Mouse (Mus musculus) hindbrain, embryonic 10.5 days (tissue): ENCODE measurements around the gene Scfd2. TPM values are rescaled to one million over a fixed set of nuclear protein-coding genes. Genes with fewer than 3 reads are reported as not detected.

Experiments
- DNase-seq: peaks from one replicate; pipeline ENCODE4 v3.0.0-alpha.2; 2017; ENCODE audit warnings: low spot score
- H3K27ac ChIP-seq: fragments of 300-500 bp; sonication (generic); 2 replicates; pipeline ENCODE4 v1.5.1; 2016; ENCODE audit warnings: mild to moderate bottlenecking, moderate library complexity
- H3K27me3 ChIP-seq: fragments of 300-500 bp; sonication (generic); 2 replicates; pipeline ENCODE4 v1.6.1; 2016; ENCODE audit warnings: mild to moderate bottlenecking; ENCODE audit not compliant: poor library complexity, insufficient read depth, severe bottlenecking
- H3K36me3 ChIP-seq: fragments of 300-500 bp; sonication (generic); 2 replicates; pipeline ENCODE4 v1.6.1; 2016; ENCODE audit warnings: mild to moderate bottlenecking, moderate library complexity
- H3K4me1 ChIP-seq: fragments of 300-500 bp; sonication (generic); replicated peaks from 2 replicates; pipeline ENCODE4 v1.6.1; 2016; ENCODE audit warnings: mild to moderate bottlenecking
- H3K4me3 ChIP-seq: fragments of 300-500 bp; sonication (generic); 2 replicates; pipeline ENCODE4 v1.5.1; 2016; ENCODE audit warnings: mild to moderate bottlenecking, moderate library complexity
- H3K9me3 ChIP-seq: fragments of 300-500 bp; sonication (generic); 2 replicates; pipeline ENCODE4 v1.6.1; 2016; ENCODE audit warnings: mild to moderate bottlenecking, moderate library complexity
- WGBS: fragments of 180-500 bp; shearing (Covaris S2); methylation state at CpG from one replicate; pipeline ENCODE4 v1.1.7; 2016; 5-methylcytosine and 5-hydroxymethylcytosine counted together
- polyA plus RNA-seq: library from polyadenylated mRNA; unstranded; fragments of >200 nt; fragmentation: Nextera tagmentation; extraction: Ambion mirVana; gene quantifications from 2 replicates; pipeline ENCODE4 v1.2.1, GENCODE M21; 2016

The Scfd2 gene
- polyA plus RNA-seq, 1 experiment from 2014 or later: 19.7 TPM

DNA sequence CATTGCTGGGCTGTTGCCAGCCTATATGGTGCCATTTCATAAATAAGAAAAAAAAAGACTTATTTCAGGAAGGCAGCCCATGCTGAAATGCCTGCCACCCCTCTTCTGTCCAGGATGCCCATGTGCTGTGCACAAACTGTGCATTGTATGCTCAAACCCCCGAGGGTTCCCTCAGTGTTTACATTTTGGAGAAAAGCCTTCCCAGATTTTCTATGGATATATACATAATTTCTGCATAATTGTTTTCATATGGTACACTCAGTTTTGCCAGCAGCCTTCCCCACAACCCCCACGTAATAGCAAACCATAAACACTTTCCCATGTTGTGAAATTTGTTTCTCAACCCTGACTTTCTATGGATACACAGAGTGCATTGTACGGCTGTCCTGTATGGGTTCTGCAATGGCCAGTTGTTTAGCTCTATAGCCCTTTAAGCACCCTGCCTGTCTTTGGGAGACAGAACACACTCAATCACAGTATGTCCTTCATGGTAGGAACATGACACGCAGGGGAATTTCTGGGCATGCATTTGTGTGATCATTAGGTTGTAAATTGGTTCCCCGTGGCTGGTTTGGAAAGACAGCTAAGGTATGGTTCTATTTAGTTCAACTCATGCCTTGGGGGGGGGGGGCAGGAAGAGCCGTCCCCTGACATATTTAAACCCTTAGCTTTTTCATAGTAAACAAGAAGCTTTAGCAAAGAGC is 372.5 kb downstream of the Scfd2 start:
- DNase-seq: no peak
- H3K27me3 ChIP-seq: no peaks in the 10 kb centered on the region
- no peaks in the 10 kb centered on the region for H3K9me3 ChIP-seq
- 79% methylated on average over 6 of the region's 6 CpGs for WGBS
- H3K4me1 ChIP-seq: peaks cover 50% of the 10 kb centered on the region
- H3K36me3 ChIP-seq: no peaks in the 10 kb centered on the region
- H3K4me3 ChIP-seq: no peak overlapping the region
- no peak overlapping the region for H3K27ac ChIP-seq

DNA sequence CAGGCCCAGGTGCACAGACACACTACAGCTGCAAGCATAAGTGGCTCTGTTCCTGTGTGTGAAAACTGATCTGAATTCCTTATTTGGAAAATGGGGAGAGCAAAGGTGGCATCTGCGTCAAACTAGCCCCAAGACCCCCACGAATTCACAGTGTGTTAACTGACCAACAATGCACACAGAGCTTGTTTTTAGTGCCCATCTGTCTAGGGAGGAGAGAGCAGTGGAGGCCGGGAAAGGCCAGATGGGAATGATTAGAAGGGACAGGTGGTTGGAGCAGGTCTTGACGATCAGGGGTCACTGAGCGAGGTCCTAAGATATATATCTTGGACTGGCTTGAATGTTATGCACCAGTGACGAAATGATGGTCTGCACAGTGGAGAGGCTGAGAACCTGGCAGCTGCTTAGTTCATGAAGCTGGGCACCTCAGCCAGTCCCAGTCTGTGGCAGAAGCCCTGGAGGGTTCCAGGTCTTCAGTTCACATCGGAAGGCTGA is 375.7 kb downstream of the Scfd2 start:
- Histone ChIP-seq H3K4me3 (no peak overlapping the region), H3K27me3 (no peaks in the 10 kb centered on the region), H3K27ac (peak overlapping the region; percentile 50), H3K36me3 (no peaks in the 10 kb centered on the region), H3K9me3 (no peaks in the 10 kb centered on the region), H3K4me1 (peaks cover 34% of the 10 kb centered on the region)
- DNase-seq: peak; percentile 50
- 48% methylated on average over 7 of the region's 7 CpGs for WGBS

Other genes with a start within 250 kb of the Scfd2 start
- 84.7 and 105 TPM in 2 replicates for gene Fip1l1, start 3.7 kb upstream of the Scfd2 start, polyA plus RNA-seq
- 0.72 and 0.95 TPM in 2 replicates for gene Lnx1, start 171.2 kb upstream of the Scfd2 start, polyA plus RNA-seq